Mouse (Mus musculus): ENCODE data around the gene Mmrn2.

Gene Mmrn2

GRCm38 (mm10) chr14:34448398-34448797, 73.1 kb downstream of the Mmrn2 start:
- in situ Hi-C loops (cut with MboI; ENCODE audit: unreplicated experiment in 2 of 2) = no loop called here

- in situ Hi-C loops (cut with MboI; ENCODE audit: unreplicated experiment in 2 of 2) = no loop called here
Observed at GRCm38 (mm10) chr14:34449807-34450206, 74.5 kb downstream of the Mmrn2 start.

- in situ Hi-C loops (cut with MboI; ENCODE audit: unreplicated experiment in 2 of 2) = no loop called here
Observed at GRCm38 (mm10) chr14:34450451-34450850, 75.2 kb downstream of the Mmrn2 start.

GRCm38 (mm10) chr14:34451872-34452271, 76.6 kb downstream of the Mmrn2 start:
- in situ Hi-C loops (cut with MboI; ENCODE audit: unreplicated experiment in 2 of 2) = no loop called here

- in situ Hi-C loops (cut with MboI; ENCODE audit: unreplicated experiment in 2 of 2) = no loop called here
Observed at GRCm38 (mm10) chr14:34453648-34454047, 78.4 kb downstream of the Mmrn2 start.
